Mouse (Mus musculus): ENCODE results near the gene Fam170b. TPM values are rescaled to one million over a fixed set of nuclear protein-coding genes. Genes with fewer than 3 reads are reported as not detected.

Fam170b gene
- polyA plus RNA-seq, 1 experiment from 2014 or later, result not detected

DNA sequence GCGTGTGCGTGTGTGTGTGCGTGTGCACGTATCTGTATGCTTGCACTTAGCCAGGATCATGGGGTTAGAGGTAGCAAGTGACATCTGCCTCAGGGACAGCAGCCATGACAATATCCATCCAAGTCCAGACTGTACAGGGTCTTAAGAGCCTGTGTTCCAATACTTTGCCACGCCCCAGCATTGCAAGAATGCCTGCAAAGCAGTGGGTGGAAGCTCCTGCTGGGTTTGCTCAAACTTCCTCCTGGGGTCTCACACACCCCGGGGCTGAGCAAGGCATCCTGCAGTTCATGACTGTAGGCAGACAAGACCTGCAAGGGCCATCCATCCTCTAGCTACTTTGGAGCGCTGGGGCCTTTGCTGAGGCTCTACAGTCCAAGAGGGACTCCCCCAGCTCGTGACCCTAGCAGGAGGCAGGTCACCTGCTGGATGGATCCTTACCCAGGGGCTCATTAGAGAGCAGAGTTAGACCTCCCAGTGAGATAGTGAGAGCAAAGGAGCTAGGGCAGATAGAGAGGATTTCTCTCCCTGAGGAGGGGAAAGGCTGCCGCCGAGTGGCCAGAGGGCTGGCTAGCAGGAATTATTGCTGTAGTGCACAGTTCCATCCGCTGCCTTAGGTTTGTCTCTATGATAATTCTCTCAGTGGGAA is 32.6 kb upstream of the Fam170b start:
- Histone ChIP-seq H3K36me3 (ENCODE audit: control insufficient read depth, insufficient read depth, low read length) (no peaks in the 10 kb centered on the region), H3K4me2 (no peak overlapping the region), H3K9ac (ENCODE audit: low read depth, low read length) (no peak overlapping the region), H3K27me3 (replicated peaks; ENCODE audit: control insufficient read depth, insufficient read depth, low read length) (no peaks in the 10 kb centered on the region), H3K4me1 (replicated peaks; ENCODE audit: control insufficient read depth, insufficient read depth, low read length) (no peaks in the 10 kb centered on the region), H3K9me3 (ENCODE audit: control insufficient read depth, low read length) (no peaks in the 10 kb centered on the region), H3K27ac (ENCODE audit: low read depth, low read length) (no peak overlapping the region), H3K4me3 (ENCODE audit: low read depth, low read length) (no peak overlapping the region)
- WGBS, result 57% methylated on average over 11 of the region's 11 CpGs
- ATAC-seq (replicated peaks; ENCODE audit: low FRiP score), result no peak
- DNase-seq (ENCODE audit: low spot score), result no peak

DNA sequence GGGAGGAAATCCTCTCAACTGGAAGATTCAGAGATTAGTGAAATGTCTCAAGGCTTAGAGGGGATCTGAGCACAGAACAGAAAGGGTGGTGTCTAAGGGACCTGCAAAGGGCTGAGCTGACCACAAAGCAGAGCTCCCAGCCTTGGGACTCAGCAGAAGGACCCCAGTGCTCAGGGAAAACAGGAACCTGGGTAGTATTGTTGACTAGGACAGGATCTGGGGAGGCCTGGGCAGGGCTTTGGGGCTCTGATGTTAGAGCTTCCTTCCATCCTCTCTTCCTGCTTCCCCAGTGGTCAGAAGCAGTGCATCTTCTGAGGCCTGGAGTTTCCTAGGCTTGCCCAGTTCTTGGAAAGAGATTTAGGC is 32.1 kb upstream of the Fam170b start:
- DNase-seq (ENCODE audit: low spot score), result no peak
- Histone ChIP-seq H3K9ac (ENCODE audit: low read depth, low read length) (no peak overlapping the region), H3K9me3 (ENCODE audit: control insufficient read depth, low read length) (no peaks in the 10 kb centered on the region), H3K4me1 (replicated peaks; ENCODE audit: control insufficient read depth, insufficient read depth, low read length) (no peaks in the 10 kb centered on the region), H3K27ac (ENCODE audit: low read depth, low read length) (no peak overlapping the region), H3K4me3 (ENCODE audit: low read depth, low read length) (no peak overlapping the region), H3K4me2 (no peak overlapping the region), H3K36me3 (ENCODE audit: control insufficient read depth, insufficient read depth, low read length) (no peaks in the 10 kb centered on the region), H3K27me3 (replicated peaks; ENCODE audit: control insufficient read depth, insufficient read depth, low read length) (no peaks in the 10 kb centered on the region)
- no peak for ATAC-seq (replicated peaks; ENCODE audit: low FRiP score)

DNA sequence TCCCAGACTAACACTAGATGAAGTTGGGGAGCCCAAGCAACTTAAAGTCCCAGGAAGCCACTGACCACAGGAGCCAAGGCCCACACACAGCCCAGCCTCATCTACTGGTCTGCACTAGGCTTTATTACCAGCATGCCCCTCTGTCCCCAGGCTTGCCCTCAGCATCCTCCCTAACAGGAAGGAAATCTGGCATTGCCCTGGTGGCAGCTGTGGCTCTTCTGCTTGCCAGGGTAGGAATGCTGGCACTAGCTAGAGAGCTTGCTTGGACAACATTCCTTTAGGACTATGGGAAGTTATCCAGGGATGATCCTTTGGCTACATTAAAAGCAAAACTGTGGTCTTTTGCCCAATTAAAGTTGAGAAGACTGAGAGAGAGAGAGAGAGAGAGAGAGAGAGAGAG is 23.7 kb upstream of the Fam170b start:
- ATAC-seq (replicated peaks; ENCODE audit: low FRiP score) (no peak), DNase-seq (ENCODE audit: low spot score) (no peak)
- Histone ChIP-seq H3K4me3 (ENCODE audit: low read depth, low read length) (no peak overlapping the region), H3K4me2 (no peak overlapping the region), H3K27ac (ENCODE audit: low read depth, low read length) (no peak overlapping the region), H3K36me3 (ENCODE audit: control insufficient read depth, insufficient read depth, low read length) (no peaks in the 10 kb centered on the region), H3K9me3 (ENCODE audit: control insufficient read depth, low read length) (no peaks in the 10 kb centered on the region), H3K27me3 (replicated peaks; ENCODE audit: control insufficient read depth, insufficient read depth, low read length) (no peaks in the 10 kb centered on the region), H3K4me1 (replicated peaks; ENCODE audit: control insufficient read depth, insufficient read depth, low read length) (no peaks in the 10 kb centered on the region), H3K9ac (ENCODE audit: low read depth, low read length) (no peak overlapping the region)

DNA sequence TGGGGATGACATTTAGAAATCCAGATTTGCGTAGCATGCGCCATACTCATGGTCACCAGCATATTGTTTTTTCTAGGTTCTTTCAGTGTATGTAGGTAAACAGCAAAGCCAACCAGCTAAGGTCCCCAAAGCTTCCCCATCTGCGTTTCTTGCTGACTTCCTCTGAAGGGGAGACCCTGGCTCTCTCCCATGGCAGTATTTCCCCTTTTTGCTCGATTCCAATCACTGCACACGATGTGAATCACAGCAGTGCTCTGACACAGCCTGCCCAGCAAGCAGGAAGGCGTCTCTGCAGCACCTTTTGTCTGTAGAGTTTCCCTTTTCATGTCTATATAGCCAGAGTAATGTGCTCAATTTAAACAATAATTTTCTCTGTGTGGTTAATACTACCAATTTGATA is 21.3 kb upstream of the Fam170b start:
- ATAC-seq (replicated peaks; ENCODE audit: low FRiP score) (no peak), DNase-seq (ENCODE audit: low spot score) (no peak)
- Histone ChIP-seq H3K27me3 (replicated peaks; ENCODE audit: control insufficient read depth, insufficient read depth, low read length) (no peaks in the 10 kb centered on the region), H3K4me3 (ENCODE audit: low read depth, low read length) (no peak overlapping the region), H3K4me1 (replicated peaks; ENCODE audit: control insufficient read depth, insufficient read depth, low read length) (no peaks in the 10 kb centered on the region), H3K9me3 (ENCODE audit: control insufficient read depth, low read length) (no peaks in the 10 kb centered on the region), H3K27ac (ENCODE audit: low read depth, low read length) (no peak overlapping the region), H3K36me3 (ENCODE audit: control insufficient read depth, insufficient read depth, low read length) (no peaks in the 10 kb centered on the region), H3K4me2 (no peak overlapping the region), H3K9ac (ENCODE audit: low read depth, low read length) (no peak overlapping the region)
- 53% methylated on average over 6 of the region's 6 CpGs for WGBS

DNA sequence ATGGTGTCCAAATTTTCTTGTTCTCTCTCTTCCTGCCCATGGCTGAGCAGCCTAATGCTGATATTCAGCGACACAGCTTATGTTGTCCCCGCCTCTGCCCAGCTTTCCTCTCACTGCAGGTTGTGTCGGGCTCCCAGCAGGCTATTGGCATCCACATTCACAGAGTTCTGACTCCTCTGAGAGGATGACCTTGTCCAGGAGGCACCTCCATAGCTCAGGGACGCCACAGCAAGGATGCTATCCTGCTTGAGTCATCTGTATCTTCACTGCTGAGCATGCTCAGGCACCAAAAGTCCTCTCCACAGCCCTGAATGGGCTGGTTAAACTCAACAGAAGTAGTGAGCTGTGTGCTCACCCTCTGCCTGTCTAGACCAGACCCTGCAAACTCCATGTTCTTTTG is 18.8 kb upstream of the Fam170b start:
- Histone ChIP-seq H3K27ac (ENCODE audit: low read depth, low read length) (no peak overlapping the region), H3K4me1 (replicated peaks; ENCODE audit: control insufficient read depth, insufficient read depth, low read length) (no peaks in the 10 kb centered on the region), H3K9me3 (ENCODE audit: control insufficient read depth, low read length) (no peaks in the 10 kb centered on the region), H3K4me3 (ENCODE audit: low read depth, low read length) (no peak overlapping the region), H3K4me2 (no peak overlapping the region), H3K27me3 (replicated peaks; ENCODE audit: control insufficient read depth, insufficient read depth, low read length) (no peaks in the 10 kb centered on the region), H3K36me3 (ENCODE audit: control insufficient read depth, insufficient read depth, low read length) (no peaks in the 10 kb centered on the region), H3K9ac (ENCODE audit: low read depth, low read length) (no peak overlapping the region)
- DNase-seq (ENCODE audit: low spot score) (no peak), ATAC-seq (replicated peaks; ENCODE audit: low FRiP score) (no peak)
- WGBS, result 60% methylated on average over 4 of the region's 4 CpGs

DNA sequence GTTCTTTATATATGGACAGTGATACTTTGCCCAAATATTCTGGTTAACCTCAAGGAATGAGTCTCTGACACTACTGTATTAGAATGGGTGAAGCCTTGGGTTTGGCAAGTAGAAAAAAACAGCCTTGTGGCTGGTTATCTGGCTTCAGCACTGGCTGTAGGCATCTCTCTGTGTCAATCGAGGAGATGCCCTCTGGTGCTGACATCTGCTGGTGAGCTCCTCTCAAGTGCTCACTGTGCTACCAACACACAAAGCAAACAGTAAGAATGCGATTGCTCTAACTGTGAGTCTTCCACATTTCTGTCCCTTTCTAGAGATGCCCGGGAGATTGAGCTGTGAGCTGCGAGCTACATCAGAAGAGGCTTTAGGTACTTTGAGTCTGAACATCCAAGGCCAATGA is 17.2 kb upstream of the Fam170b start:
- no peak for ATAC-seq (replicated peaks; ENCODE audit: low FRiP score)
- H3K36me3 ChIP-seq (ENCODE audit: control insufficient read depth, insufficient read depth, low read length), result no peaks in the 10 kb centered on the region
- H3K4me2 ChIP-seq, result no peak overlapping the region
- H3K27ac ChIP-seq (ENCODE audit: low read depth, low read length), result no peak overlapping the region
- no peak overlapping the region for H3K9ac ChIP-seq (ENCODE audit: low read depth, low read length)
- no peak overlapping the region for H3K4me3 ChIP-seq (ENCODE audit: low read depth, low read length)
- no peaks in the 10 kb centered on the region for H3K9me3 ChIP-seq (ENCODE audit: control insufficient read depth, low read length)
- WGBS, result 67% methylated on average over 4 of the region's 4 CpGs
- H3K4me1 ChIP-seq (replicated peaks; ENCODE audit: control insufficient read depth, insufficient read depth, low read length), result no peaks in the 10 kb centered on the region
- no peaks in the 10 kb centered on the region for H3K27me3 ChIP-seq (replicated peaks; ENCODE audit: control insufficient read depth, insufficient read depth, low read length)
- DNase-seq (ENCODE audit: low spot score), result no peak

DNA sequence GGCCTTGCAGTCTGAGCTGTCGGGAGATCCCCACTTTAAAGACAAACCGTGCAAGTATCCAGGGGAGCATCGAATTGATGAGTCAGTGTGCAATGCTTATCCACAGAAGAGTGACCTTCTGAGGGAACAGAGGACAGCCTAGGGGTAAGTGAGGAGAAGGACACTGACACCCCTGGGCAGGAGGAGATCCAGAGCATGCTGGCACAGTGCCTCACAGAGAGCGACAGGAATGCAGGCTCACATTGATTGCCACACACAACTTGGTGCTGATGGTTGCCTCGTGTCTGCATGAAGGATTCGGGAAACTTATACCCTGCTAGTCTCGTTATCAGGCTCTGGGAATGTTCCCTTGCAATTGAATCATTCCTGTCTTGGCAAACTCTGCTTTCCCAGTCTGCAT is 16.5 kb upstream of the Fam170b start:
- no peaks in the 10 kb centered on the region for H3K4me1 ChIP-seq (replicated peaks; ENCODE audit: control insufficient read depth, insufficient read depth, low read length)
- H3K27me3 ChIP-seq (replicated peaks; ENCODE audit: control insufficient read depth, insufficient read depth, low read length), result no peaks in the 10 kb centered on the region
- H3K4me3 ChIP-seq (ENCODE audit: low read depth, low read length), result no peak overlapping the region
- no peak overlapping the region for H3K4me2 ChIP-seq
- 64% methylated on average over 7 of the region's 7 CpGs for WGBS
- H3K36me3 ChIP-seq (ENCODE audit: control insufficient read depth, insufficient read depth, low read length), result no peaks in the 10 kb centered on the region
- DNase-seq (ENCODE audit: low spot score), result no peak
- no peak overlapping the region for H3K27ac ChIP-seq (ENCODE audit: low read depth, low read length)
- no peaks in the 10 kb centered on the region for H3K9me3 ChIP-seq (ENCODE audit: control insufficient read depth, low read length)
- ATAC-seq (replicated peaks; ENCODE audit: low FRiP score), result no peak
- no peak overlapping the region for H3K9ac ChIP-seq (ENCODE audit: low read depth, low read length)

DNA sequence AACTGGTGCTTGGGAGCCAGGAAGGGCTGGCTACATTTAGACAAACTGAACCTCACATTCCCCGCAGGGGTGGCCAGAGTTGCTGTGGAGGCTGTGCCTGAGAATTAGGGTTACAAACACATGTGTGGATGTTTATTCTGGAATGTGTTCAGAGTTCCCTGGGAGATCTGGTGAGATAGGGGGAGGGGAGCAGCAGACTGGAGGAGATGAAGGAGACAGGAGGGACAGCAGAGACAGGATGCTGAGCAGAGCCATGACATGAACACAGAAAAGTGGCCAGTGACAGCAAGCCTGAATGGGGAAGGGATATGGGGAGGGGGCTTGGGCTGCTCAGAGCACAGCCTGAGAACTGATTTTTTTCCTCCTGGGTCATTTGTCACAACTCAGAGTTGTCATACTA is 14.5 kb upstream of the Fam170b start:
- WGBS, result 62% methylated on average over 1 of the region's 1 CpGs
- no peak overlapping the region for H3K9ac ChIP-seq (ENCODE audit: low read depth, low read length)
- no peaks in the 10 kb centered on the region for H3K9me3 ChIP-seq (ENCODE audit: control insufficient read depth, low read length)
- H3K4me1 ChIP-seq (replicated peaks; ENCODE audit: control insufficient read depth, insufficient read depth, low read length), result no peaks in the 10 kb centered on the region
- no peak overlapping the region for H3K4me2 ChIP-seq
- no peaks in the 10 kb centered on the region for H3K27me3 ChIP-seq (replicated peaks; ENCODE audit: control insufficient read depth, insufficient read depth, low read length)
- no peak for DNase-seq (ENCODE audit: low spot score)
- no peaks in the 10 kb centered on the region for H3K36me3 ChIP-seq (ENCODE audit: control insufficient read depth, insufficient read depth, low read length)
- no peak overlapping the region for H3K4me3 ChIP-seq (ENCODE audit: low read depth, low read length)
- ATAC-seq (replicated peaks; ENCODE audit: low FRiP score), result no peak
- no peak overlapping the region for H3K27ac ChIP-seq (ENCODE audit: low read depth, low read length)

DNA sequence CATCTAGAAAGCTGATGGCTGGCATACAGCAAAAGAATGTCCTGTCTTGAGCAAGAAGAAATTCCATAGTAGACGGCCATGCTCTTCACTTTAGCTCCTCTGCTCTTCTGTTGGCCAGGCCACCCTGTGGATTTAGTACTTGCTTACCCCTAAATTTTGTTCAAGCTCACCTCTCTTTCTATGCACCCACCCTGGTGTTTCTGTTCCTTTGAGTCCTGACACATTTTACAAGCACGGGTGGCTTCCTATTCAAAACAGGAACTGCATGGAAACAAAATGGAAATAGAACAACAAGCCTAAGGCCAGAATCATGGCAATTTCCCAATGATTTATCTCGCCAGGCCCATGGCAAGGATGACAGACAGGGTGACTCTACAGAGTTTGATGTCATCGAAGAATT is 10.9 kb upstream of the Fam170b start:
- no peaks in the 10 kb centered on the region for H3K9me3 ChIP-seq (ENCODE audit: control insufficient read depth, low read length)
- H3K4me1 ChIP-seq (replicated peaks; ENCODE audit: control insufficient read depth, insufficient read depth, low read length), result peaks cover 13% of the 10 kb centered on the region
- H3K27ac ChIP-seq (ENCODE audit: low read depth, low read length), result no peak overlapping the region
- DNase-seq (ENCODE audit: low spot score), result no peak
- no peaks in the 10 kb centered on the region for H3K36me3 ChIP-seq (ENCODE audit: control insufficient read depth, insufficient read depth, low read length)
- WGBS, result 81% methylated on average over 4 of the region's 4 CpGs
- H3K4me3 ChIP-seq (ENCODE audit: low read depth, low read length), result no peak overlapping the region
- ATAC-seq (replicated peaks; ENCODE audit: low FRiP score), result no peak
- H3K27me3 ChIP-seq (replicated peaks; ENCODE audit: control insufficient read depth, insufficient read depth, low read length), result no peaks in the 10 kb centered on the region; the same call in 1 of the 2 replicates
- no peak overlapping the region for H3K4me2 ChIP-seq
- H3K9ac ChIP-seq (ENCODE audit: low read depth, low read length), result no peak overlapping the region

Measured in liver, embryonic 11.5 days (tissue).